Comparison of ENCODE assay signal across 21 mouse cellular contexts in the genomic region with DNA sequence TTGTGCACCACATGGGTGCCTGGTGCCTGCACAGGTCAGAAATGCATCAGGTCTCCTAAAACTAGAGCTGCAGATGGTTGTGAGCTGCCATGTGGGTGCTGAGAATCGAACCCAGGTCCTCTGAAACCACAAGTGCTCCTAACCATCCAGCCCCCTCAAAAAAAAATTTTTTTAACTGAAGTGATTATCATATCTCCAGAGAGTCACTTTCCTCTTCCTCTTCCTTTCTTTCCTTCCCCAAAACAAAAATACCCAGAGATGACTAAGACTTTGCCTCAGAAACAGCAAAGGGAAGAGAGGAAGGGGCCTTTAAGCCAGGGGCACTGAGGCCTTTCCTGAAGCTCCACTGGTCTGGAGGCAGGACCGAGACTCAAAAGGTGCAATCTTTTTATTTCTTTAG. TPM values are rescaled to one million over a fixed set of nuclear protein-coding genes. Genes with fewer than 3 reads are reported as not detected.
A peak's percentile ranks its signal among the peaks of the same experiment; 100 is the strongest.
DNase-seq lines count a peak whose midpoint lies in the region; ATAC-seq and TF ChIP-seq lines count a peak whose summit lies in the region.
"Had no signal": no experiment of that assay in that cellular context is flagged by ENCODE, and none has a peak within 500 bp of the region (broad histone marks: within the 10 kb centered on the region; RNA-seq: fewer than 3 reads in every experiment).

No protein-coding gene starts in this region.

- no peak overlapping the region for H3K4me3 ChIP-seq in MEL (ENCODE audit: control insufficient read depth in 1 of 2, insufficient read depth in 1 of 2, low read depth in 2 of 2, low read length in 2 of 2)
- H3K4me3 ChIP-seq in hindbrain, embryonic 16.5 days (ENCODE audit: low read length), result no peak overlapping the region
- H3K4me3 ChIP-seq: embryonic facial prominence, embryonic 10.5 days; embryonic facial prominence, embryonic 12.5 days; forebrain, embryonic 13.5 days; forebrain, embryonic 15.5 days had no signal

- TF ChIP-seq RAD21 in MEL (IDR thresholded peaks at IDR 0.05; ENCODE audit: low read depth, low read length), result no peak

- TF ChIP-seq EP300 in MEL (IDR thresholded peaks at IDR 0.05; ENCODE audit: low read depth in 1 of 2, low read length in 2 of 2), result peak; percentile 52

- 91% methylated on average over 2 of the region's 2 CpGs for WGBS in hindbrain, embryonic 16.5 days

- DNase-seq in 416B (ENCODE audit: low read depth) (peak; percentile 18), MEL (ENCODE audit: low read depth, low spot score) (peak; percentile 44)
- no peak for DNase-seq in c-Kit-positive CD71-positive TER-119-positive erythroid progenitor cells, embryonic 14.5 days (ENCODE audit: low spot score)
- DNase-seq in cerebellum, adult 11-12 months, result no peak
- DNase-seq: adrenal gland, adult 2 months; adrenal gland, postnatal 10 days; adrenal gland, postnatal 25 days; cerebellum, adult 18-20 months; cerebellum, adult 8-10 months; cerebellum, adult 9-11 months; cerebellum, postnatal 14 days; cerebellum, postnatal 36 days; forebrain, postnatal 0 days had no signal

- H3K4me1 ChIP-seq in MEL (ENCODE audit: control insufficient read depth in 1 of 2, insufficient read depth in 2 of 2, low read length in 2 of 2), result peaks cover 6 to 17% of the 10 kb centered on the region in 2 experiments
- H3K4me1 ChIP-seq in hindbrain, embryonic 16.5 days (ENCODE audit: control insufficient read depth, insufficient read depth, low read depth, low read length), result no peaks in the 10 kb centered on the region
- H3K4me1 ChIP-seq: embryonic facial prominence, embryonic 12.5 days; forebrain, embryonic 15.5 days had no signal

- no peaks in the 10 kb centered on the region for H3K9me3 ChIP-seq in MEL (replicated peaks; ENCODE audit: insufficient read depth, low read length)
- H3K9me3 ChIP-seq in hindbrain, embryonic 16.5 days (ENCODE audit: control insufficient read depth, low read length), result no peaks in the 10 kb centered on the region
- H3K9me3 ChIP-seq: embryonic facial prominence, embryonic 10.5 days; embryonic facial prominence, embryonic 12.5 days; forebrain, embryonic 13.5 days; forebrain, embryonic 15.5 days; G1E had no signal

- H3K27ac ChIP-seq in MEL (ENCODE audit: control insufficient read depth, low read depth, low read length), result no peak overlapping the region
- no peak overlapping the region for H3K27ac ChIP-seq in hindbrain, embryonic 16.5 days (ENCODE audit: low read depth, low read length)
- H3K27ac ChIP-seq: embryonic facial prominence, embryonic 10.5 days; embryonic facial prominence, embryonic 12.5 days; forebrain, embryonic 13.5 days; forebrain, embryonic 15.5 days had no signal

- no peak overlapping the region for H3K9ac ChIP-seq in MEL (ENCODE audit: control insufficient read depth, low read depth, low read length, poor library complexity, severe bottlenecking)
- no peak overlapping the region for H3K9ac ChIP-seq in hindbrain, embryonic 16.5 days (ENCODE audit: low read depth, low read length)
- H3K9ac ChIP-seq: embryonic facial prominence, embryonic 12.5 days; forebrain, embryonic 13.5 days; forebrain, embryonic 15.5 days; forebrain, postnatal 0 days had no signal

- no peaks in the 10 kb centered on the region for H3K79me2 ChIP-seq in MEL (ENCODE audit: control insufficient read depth, insufficient read depth, low read length, poor library complexity)

- no peak overlapping the region for H3K4me2 ChIP-seq in hindbrain, embryonic 16.5 days (ENCODE audit: low read length)
- H3K4me2 ChIP-seq: embryonic facial prominence, embryonic 12.5 days; forebrain, embryonic 13.5 days; forebrain, embryonic 15.5 days had no signal

- ATAC-seq in granulocyte monocyte progenitor cell, adult 5-6 weeks (replicated peaks; ENCODE audit: poor library complexity, severe bottlenecking), result peak; percentile 26; the same call in 1 of the 2 replicates
- ATAC-seq in hindbrain, embryonic 16.5 days, result no peak
- ATAC-seq: forebrain, embryonic 13.5 days; forebrain, embryonic 15.5 days; forebrain, postnatal 0 days had no signal

- TF ChIP-seq CTCF in MEL (IDR thresholded peaks at IDR 0.05 in 2 of 3, conservative IDR thresholded peaks at IDR 0.05 in 1 of 3; ENCODE audit: control insufficient read depth in 1 of 3, insufficient read depth in 1 of 3, low read depth in 2 of 3, low read length in 3 of 3, poor library complexity in 1 of 3, severe bottlenecking in 1 of 3), result no peak

- TF ChIP-seq POLR2A in MEL (IDR thresholded peaks at IDR 0.05; ENCODE audit: control insufficient read depth in 1 of 2, insufficient read depth in 1 of 2, low read depth in 1 of 2, low read length in 2 of 2, poor library complexity in 1 of 2), result no peak

- H3K27me3 ChIP-seq in MEL (ENCODE audit: control insufficient read depth in 1 of 2, insufficient read depth in 2 of 2, low read length in 2 of 2), result no peaks in the 10 kb centered on the region
- H3K27me3 ChIP-seq in hindbrain, embryonic 16.5 days (replicated peaks; ENCODE audit: control insufficient read depth, insufficient read depth, low read length), result no peaks in the 10 kb centered on the region
- H3K27me3 ChIP-seq: embryonic facial prominence, embryonic 12.5 days; forebrain, embryonic 13.5 days; forebrain, embryonic 15.5 days had no signal

- H3K36me3 ChIP-seq in MEL (ENCODE audit: control insufficient read depth in 1 of 2, insufficient read depth in 2 of 2, low read length in 2 of 2), result peaks cover 0 to 10% of the 10 kb centered on the region in 2 experiments; a peak in 2 of 4 replicates
- H3K36me3 ChIP-seq in hindbrain, embryonic 16.5 days (ENCODE audit: control insufficient read depth, insufficient read depth, low read length), result no peaks in the 10 kb centered on the region
- H3K36me3 ChIP-seq: embryonic facial prominence, embryonic 10.5 days; embryonic facial prominence, embryonic 12.5 days; forebrain, embryonic 15.5 days had no signal

TF ChIP-seq in MEL, 35 proteins besides CTCF, POLR2A, EP300 and RAD21:
- peak; percentile 52; the same call in 1 of the 2 replicates for TF ChIP-seq GATA1 (IDR thresholded peaks at IDR 0.05; ENCODE audit: low read depth, low read length)
- TF ChIP-seq ELF1 (IDR thresholded peaks at IDR 0.05; ENCODE audit: low read depth, low read length), result 0 out of 2 replicates have a peak, but pooled peaks have one; percentile 10
- TF ChIP-seq USF1 (IDR thresholded peaks at IDR 0.05; ENCODE audit: low read depth, low read length), result no peak
- TF ChIP-seq ETS1 (IDR thresholded peaks at IDR 0.05; ENCODE audit: low read depth, low read length), result 0 out of 2 replicates have a peak, but pooled peaks have one; percentile 24
- TF ChIP-seq POLR2AphosphoS5 (IDR thresholded peaks at IDR 0.05; ENCODE audit: borderline replicate concordance, low read depth, low read length), result no peak
- TF ChIP-seq ZNF384 (IDR thresholded peaks at IDR 0.05; ENCODE audit: low read depth, low read length), result peak; percentile 81
TF ChIP-seq in MEL: peak in this region for 4.

RNA-seq across cellular contexts. Expression of gene Slc25a18, which starts 9.6 kb away (rescaled TPM):
- 0.12 TPM in 1 of 2 replicates, not detected in the other for total RNA-seq in MEL (2012; rRNA removed)
- under 1 TPM in 1 of 2 experiments, not detected in 1; 0.57 TPM for polyA plus RNA-seq in MEL (2012; ENCODE audit: insufficient read depth in 1 of 2, insufficient read length in 2 of 2, low read depth in 1 of 2, low replicate concordance in 2 of 2, missing spikeins in 1 of 2)
- not detected in 2 replicates for total RNA-seq in granulocyte monocyte progenitor cell, adult 5-6 weeks (2014; fragmentation: Nextera tagmentation)
- not detected in 2 replicates for total RNA-seq in granulocyte monocyte progenitor cell, adult 5-6 weeks (2017)
- polyA plus RNA-seq in hindbrain, embryonic 16.5 days (2015; fragmentation: Nextera tagmentation; extraction: Ambion mirVana), result 28.4 and 35.8 TPM in 2 replicates
- total RNA-seq: common myeloid progenitor, adult 5-6 weeks had no signal
- polyA plus RNA-seq: G1E had no signal

RNA-seq across cellular contexts. Expression of gene Atp6v1e1, which starts 39.6 kb away (rescaled TPM):
- 100 and 123 TPM in 2 replicates for total RNA-seq in MEL (2012; rRNA removed)
- 100 to 1,000 TPM in 1 of 2 experiments, not detected in 1; 129 TPM for polyA plus RNA-seq in MEL (2012; ENCODE audit: insufficient read depth in 1 of 2, insufficient read length in 2 of 2, low read depth in 1 of 2, low replicate concordance in 2 of 2, missing spikeins in 1 of 2)
- total RNA-seq in granulocyte monocyte progenitor cell, adult 5-6 weeks (2014; fragmentation: Nextera tagmentation), result 118 and 138 TPM in 2 replicates
- 128 and 131 TPM in 2 replicates for total RNA-seq in granulocyte monocyte progenitor cell, adult 5-6 weeks (2017)
- 290 and 313 TPM in 2 replicates for polyA plus RNA-seq in hindbrain, embryonic 16.5 days (2015; fragmentation: Nextera tagmentation; extraction: Ambion mirVana)

RNA-seq across cellular contexts. Expression of gene Bcl2l13, which starts 53.1 kb away (rescaled TPM):
- total RNA-seq in MEL (2012; rRNA removed), result 48.0 and 49.9 TPM in 2 replicates
- 10 to 100 TPM in 1 of 2 experiments, not detected in 1; 43.7 TPM for polyA plus RNA-seq in MEL (2012; ENCODE audit: insufficient read depth in 1 of 2, insufficient read length in 2 of 2, low read depth in 1 of 2, low replicate concordance in 2 of 2, missing spikeins in 1 of 2)
- total RNA-seq in granulocyte monocyte progenitor cell, adult 5-6 weeks (2014; fragmentation: Nextera tagmentation), result 27.9 and 36.8 TPM in 2 replicates
- total RNA-seq in granulocyte monocyte progenitor cell, adult 5-6 weeks (2017), result 18.7 and 27.6 TPM in 2 replicates
- polyA plus RNA-seq in hindbrain, embryonic 16.5 days (2015; fragmentation: Nextera tagmentation; extraction: Ambion mirVana), result 27.2 and 27.3 TPM in 2 replicates

Comparison
In these comparisons a context has a peak if more than half of its experiments do, and no peak if none do; other contexts are left out.
1. DNase-seq: peak in 416B (single experiment) and MEL (single experiment); none in c-Kit-positive CD71-positive TER-119-positive erythroid progenitor cells, embryonic 14.5 days (single experiment) and cerebellum, adult 11-12 months (single experiment).